Comparison of ENCODE assay signal across 8 mouse cellular contexts in genomic region chr15:80634391-80635193, GRCm38 (mm10). TPM values are rescaled to one million over a fixed set of nuclear protein-coding genes. Genes with fewer than 3 reads are reported as not detected.
DNase-seq lines count a peak whose midpoint lies in the region.

No protein-coding gene starts in this region.

- DNase-seq in gastrocnemius, adult 18-20 months (ENCODE audit: low spot score) = peak; percentile 30
- no peak for DNase-seq in gastrocnemius, postnatal 4 days (ENCODE audit: low spot score in 2 of 2)
- peak; percentile 50 for DNase-seq in urinary bladder, postnatal 14 days (ENCODE audit: low spot score)
- no peak for DNase-seq in urinary bladder, postnatal 10 days (ENCODE audit: low spot score)
- DNase-seq in frontal cortex, postnatal 14 days (ENCODE audit: low spot score in 2 of 2) = peak; percentile 43 to 66
- peak; percentile 26 to 53 for DNase-seq in lung, adult 18-20 months
- DNase-seq in right cerebral cortex, postnatal 36 days (ENCODE audit: low spot score in 2 of 2) = peak; percentile 67 to 85
- no peak for DNase-seq in gastrocnemius, postnatal 25 days

RNA-seq across cellular contexts. Expression of gene Fam83f, which starts 37.1 kb away (rescaled TPM):
- under 1 TPM; 0.09 to 0.17 TPM for total RNA-seq in gastrocnemius, adult 18-20 months (2021)
- total RNA-seq in gastrocnemius, postnatal 4 days (2021) = under 1 TPM; 0.70 to 0.93 TPM
- under 1 TPM; 0.11 to 0.13 TPM for total RNA-seq in gastrocnemius, postnatal 25 days (2021)

Comparison
In these comparisons a context has a peak if more than half of its experiments do, and no peak if none do; other contexts are left out.
1. DNase-seq: peak in gastrocnemius, adult 18-20 months (single experiment), urinary bladder, postnatal 14 days (single experiment), frontal cortex, postnatal 14 days (2 of 2), lung, adult 18-20 months (2 of 2) and right cerebral cortex, postnatal 36 days (2 of 2); none in gastrocnemius, postnatal 4 days (0 of 2), urinary bladder, postnatal 10 days (single experiment) and gastrocnemius, postnatal 25 days (single experiment).